Mouse (Mus musculus): ENCODE data around the gene Il22. TPM values are rescaled to one million over a fixed set of nuclear protein-coding genes. Genes with fewer than 3 reads are reported as not detected.
"Not testable (repeated sequence)": the region's sequence is repeated elsewhere in the genome, so short reads cannot be mapped to it uniquely, and the experiment has no call there.

Il22 gene
- total RNA-seq (2014; rRNA removed) (not detected in 2 replicates), polyA plus RNA-seq (2012; rRNA removed) (not detected in 2 replicates)

GRCm38 (mm10) chr10:118204642-118205041 lies at the start of gene Il22:
Il22 (plus strand) TSS chr10:118204942.
- Histone ChIP-seq H3K27ac (replicated peaks; ENCODE audit: insufficient read depth, low read depth, low read length) (no peak within 1 kb of the TSS), H3K9ac (ENCODE audit: low read depth, low read length) (no peak within 1 kb of the TSS), H3K36me3 (ENCODE audit: control insufficient read depth, insufficient read depth, low read length) (no peaks in the 10 kb centered on the region), H3K4me1 (ENCODE audit: control insufficient read depth, insufficient read depth, low read length) (no peaks in the 10 kb centered on the region), H3K27me3 (ENCODE audit: control insufficient read depth, insufficient read depth, low read length) (no peaks in the 10 kb centered on the region), H3K4me3 (ENCODE audit: insufficient read depth, low read depth, low read length) (no peak within 1 kb of the TSS), H3K79me2 (ENCODE audit: control insufficient read depth, insufficient read depth, low read length) (no peaks in the 10 kb centered on the region)
- TF ChIP-seq CTCF (IDR thresholded peaks at IDR 0.05; ENCODE audit: low read depth, low read length) (no peak), POLR2A (IDR thresholded peaks at IDR 0.05; ENCODE audit: extremely low read depth, insufficient read depth, low read length) (no peak)
- 90% methylated on average over 4 of the region's 4 CpGs for WGBS
- DNase-seq (ENCODE audit: extremely low read depth, low read depth, low spot score) = no peak

- no peaks in the 10 kb centered on the region for H3K4me1 ChIP-seq (ENCODE audit: control insufficient read depth, insufficient read depth, low read length)
- DNase-seq (ENCODE audit: extremely low read depth, low read depth, low spot score) = peak; percentile 10
- no peak overlapping the region for H3K9ac ChIP-seq (ENCODE audit: low read depth, low read length)
- TF ChIP-seq POLR2A (IDR thresholded peaks at IDR 0.05; ENCODE audit: extremely low read depth, insufficient read depth, low read length) (no peak), CTCF (IDR thresholded peaks at IDR 0.05; ENCODE audit: low read depth, low read length) (0 out of 2 replicates have a peak, but pooled peaks have one; percentile 8)
- no peak overlapping the region for H3K27ac ChIP-seq (replicated peaks; ENCODE audit: insufficient read depth, low read depth, low read length)
- H3K27me3 ChIP-seq (ENCODE audit: control insufficient read depth, insufficient read depth, low read length) = no peaks in the 10 kb centered on the region
- no peak overlapping the region for H3K4me3 ChIP-seq (ENCODE audit: insufficient read depth, low read depth, low read length)
- no peaks in the 10 kb centered on the region for H3K36me3 ChIP-seq (ENCODE audit: control insufficient read depth, insufficient read depth, low read length)
- H3K79me2 ChIP-seq (ENCODE audit: control insufficient read depth, insufficient read depth, low read length) = no peaks in the 10 kb centered on the region
Measured at GRCm38 (mm10) chr10:118155932-118156331, 48.8 kb upstream of the Il22 start.

- no peak for TF ChIP-seq CTCF (IDR thresholded peaks at IDR 0.05; ENCODE audit: low read depth, low read length)
- TF ChIP-seq POLR2A (IDR thresholded peaks at IDR 0.05; ENCODE audit: extremely low read depth, insufficient read depth, low read length) = no peak
- no peak overlapping the region for H3K4me3 ChIP-seq (ENCODE audit: insufficient read depth, low read depth, low read length)
- no peaks in the 10 kb centered on the region for H3K27me3 ChIP-seq (ENCODE audit: control insufficient read depth, insufficient read depth, low read length)
- H3K9ac ChIP-seq (ENCODE audit: low read depth, low read length) = no peak overlapping the region
- WGBS = 95% methylated on average over 2 of the region's 2 CpGs
- no peak for DNase-seq (ENCODE audit: extremely low read depth, low read depth, low spot score)
- no peaks in the 10 kb centered on the region for H3K36me3 ChIP-seq (ENCODE audit: control insufficient read depth, insufficient read depth, low read length)
- H3K27ac ChIP-seq (replicated peaks; ENCODE audit: insufficient read depth, low read depth, low read length) = no peak overlapping the region
- H3K4me1 ChIP-seq (ENCODE audit: control insufficient read depth, insufficient read depth, low read length) = no peaks in the 10 kb centered on the region
- no peaks in the 10 kb centered on the region for H3K79me2 ChIP-seq (ENCODE audit: control insufficient read depth, insufficient read depth, low read length)
Measured at GRCm38 (mm10) chr10:118161131-118161530, 43.6 kb upstream of the Il22 start.

GRCm38 (mm10) chr10:118169212-118169611 lies 35.5 kb upstream of the Il22 start:
- TF ChIP-seq CTCF (IDR thresholded peaks at IDR 0.05; ENCODE audit: low read depth, low read length) = no peak
- no peak for TF ChIP-seq POLR2A (IDR thresholded peaks at IDR 0.05; ENCODE audit: extremely low read depth, insufficient read depth, low read length)
- H3K36me3 ChIP-seq (ENCODE audit: control insufficient read depth, insufficient read depth, low read length) = no peaks in the 10 kb centered on the region
- WGBS = 72% methylated on average over 12 of the region's 12 CpGs
- H3K27me3 ChIP-seq (ENCODE audit: control insufficient read depth, insufficient read depth, low read length) = no peaks in the 10 kb centered on the region
- DNase-seq (ENCODE audit: extremely low read depth, low read depth, low spot score) = no peak
- no peak overlapping the region for H3K4me3 ChIP-seq (ENCODE audit: insufficient read depth, low read depth, low read length)
- no peak overlapping the region for H3K27ac ChIP-seq (replicated peaks; ENCODE audit: insufficient read depth, low read depth, low read length)
- no peak overlapping the region for H3K9ac ChIP-seq (ENCODE audit: low read depth, low read length)
- no peaks in the 10 kb centered on the region for H3K79me2 ChIP-seq (ENCODE audit: control insufficient read depth, insufficient read depth, low read length)
- H3K4me1 ChIP-seq (ENCODE audit: control insufficient read depth, insufficient read depth, low read length) = no peaks in the 10 kb centered on the region

- no peak for TF ChIP-seq CTCF (IDR thresholded peaks at IDR 0.05; ENCODE audit: low read depth, low read length)
- TF ChIP-seq POLR2A (IDR thresholded peaks at IDR 0.05; ENCODE audit: extremely low read depth, insufficient read depth, low read length) = no peak
- DNase-seq (ENCODE audit: extremely low read depth, low read depth, low spot score) = no peak
- Histone ChIP-seq H3K27me3 (ENCODE audit: control insufficient read depth, insufficient read depth, low read length) (no peaks in the 10 kb centered on the region), H3K36me3 (ENCODE audit: control insufficient read depth, insufficient read depth, low read length) (no peaks in the 10 kb centered on the region), H3K27ac (replicated peaks; ENCODE audit: insufficient read depth, low read depth, low read length) (no peak overlapping the region), H3K79me2 (ENCODE audit: control insufficient read depth, insufficient read depth, low read length) (no peaks in the 10 kb centered on the region), H3K4me3 (ENCODE audit: insufficient read depth, low read depth, low read length) (no peak overlapping the region), H3K9ac (ENCODE audit: low read depth, low read length) (no peak overlapping the region), H3K4me1 (ENCODE audit: control insufficient read depth, insufficient read depth, low read length) (no peaks in the 10 kb centered on the region)
- 75% methylated on average over 8 of the region's 8 CpGs for WGBS
Measured at GRCm38 (mm10) chr10:118172416-118172815, 32.3 kb upstream of the Il22 start.

- Histone ChIP-seq H3K36me3 (ENCODE audit: control insufficient read depth, insufficient read depth, low read length) (no peaks in the 10 kb centered on the region), H3K27me3 (ENCODE audit: control insufficient read depth, insufficient read depth, low read length) (no peaks in the 10 kb centered on the region), H3K27ac (replicated peaks; ENCODE audit: insufficient read depth, low read depth, low read length) (no peak overlapping the region), H3K79me2 (ENCODE audit: control insufficient read depth, insufficient read depth, low read length) (no peaks in the 10 kb centered on the region), H3K4me1 (ENCODE audit: control insufficient read depth, insufficient read depth, low read length) (no peaks in the 10 kb centered on the region), H3K4me3 (ENCODE audit: insufficient read depth, low read depth, low read length) (no peak overlapping the region), H3K9ac (ENCODE audit: low read depth, low read length) (no peak overlapping the region)
- no peak for TF ChIP-seq POLR2A (IDR thresholded peaks at IDR 0.05; ENCODE audit: extremely low read depth, insufficient read depth, low read length)
- TF ChIP-seq CTCF (IDR thresholded peaks at IDR 0.05; ENCODE audit: low read depth, low read length) = no peak
- WGBS = 93% methylated on average over 3 of the region's 3 CpGs
- DNase-seq (ENCODE audit: extremely low read depth, low read depth, low spot score) = no peak
Measured at GRCm38 (mm10) chr10:118172876-118173275, 31.9 kb upstream of the Il22 start.

GRCm38 (mm10) chr10:118175542-118175941 lies 29.2 kb upstream of the Il22 start:
- not testable (repeated sequence) for H3K36me3 ChIP-seq (ENCODE audit: control insufficient read depth, insufficient read depth, low read length); H3K79me2 ChIP-seq (ENCODE audit: control insufficient read depth, insufficient read depth, low read length); H3K27me3 ChIP-seq (ENCODE audit: control insufficient read depth, insufficient read depth, low read length); H3K4me1 ChIP-seq (ENCODE audit: control insufficient read depth, insufficient read depth, low read length); H3K9ac ChIP-seq (ENCODE audit: low read depth, low read length); DNase-seq (ENCODE audit: extremely low read depth, low read depth, low spot score); H3K4me3 ChIP-seq (ENCODE audit: insufficient read depth, low read depth, low read length); H3K27ac ChIP-seq (replicated peaks; ENCODE audit: insufficient read depth, low read depth, low read length)
- WGBS = 79% methylated on average over 4 of the region's 4 CpGs

Measured in liver, adult 2 months (tissue).